Mouse (Mus musculus) heart, embryonic 13.5 days (tissue): ENCODE results near the gene Chst11. TPM values are rescaled to one million over a fixed set of nuclear protein-coding genes. Genes with fewer than 3 reads are reported as not detected.

Source experiments
- ATAC-seq: fragments of 200-750 bp; cut with Nextera tagmentation; 2 replicates; pipeline ENCODE4 v1.8.0; 2017; ENCODE audit warnings: moderate TSS enrichment; ENCODE audit not compliant: insufficient number of reproducible peaks, low FRiP score, low TSS enrichment; ENCODE audit errors: extremely low read depth
- H3K27ac ChIP-seq: fragments of 300-500 bp; sonication (generic); replicated peaks from 2 replicates; pipeline ENCODE4 v1.5.1; 2015; ENCODE audit warnings: moderate library complexity, mild to moderate bottlenecking, inconsistent platforms
- H3K27me3 ChIP-seq: fragments of 300-500 bp; sonication (generic); replicated peaks from 2 replicates; pipeline ENCODE4 v1.6.1; 2015; ENCODE audit warnings: mild to moderate bottlenecking, inconsistent platforms
- H3K36me3 ChIP-seq: fragments of 300-500 bp; sonication (generic); 2 replicates; pipeline ENCODE4 v1.6.1; 2015; ENCODE audit warnings: mild to moderate bottlenecking, inconsistent platforms
- H3K4me1 ChIP-seq: fragments of 300-500 bp; sonication (generic); 2 replicates; pipeline ENCODE4 v1.6.1; 2015; ENCODE audit warnings: inconsistent platforms
- H3K4me2 ChIP-seq: fragments of 300-500 bp; sonication (generic); 2 replicates; pipeline ENCODE4 v1.6.1; 2015; ENCODE audit warnings: inconsistent platforms, mild to moderate bottlenecking, moderate library complexity
- H3K4me3 ChIP-seq: fragments of 300-500 bp; sonication (generic); 2 replicates; pipeline ENCODE4 v1.5.1; 2015; ENCODE audit warnings: moderate library complexity, mild to moderate bottlenecking, inconsistent platforms
- H3K9ac ChIP-seq: fragments of 300-500 bp; sonication (generic); 2 replicates; pipeline ENCODE4 v1.6.1; 2015; ENCODE audit warnings: inconsistent platforms, mild to moderate bottlenecking, moderate library complexity
- H3K9me3 ChIP-seq: fragments of 300-500 bp; sonication (generic); 2 replicates; pipeline ENCODE4 v1.6.1; 2016; ENCODE audit warnings: inconsistent platforms
- WGBS: fragments of 180-500 bp; shearing (Covaris S2); methylation state at CpG from one replicate; pipeline ENCODE4 v1.1.7; 2015; ENCODE audit warnings: mixed read lengths; 5-methylcytosine and 5-hydroxymethylcytosine counted together
- polyA plus RNA-seq: library from polyadenylated mRNA; unstranded; fragments of >200 nt; fragmentation: Nextera tagmentation; extraction: Ambion mirVana; gene quantifications from 2 replicates; pipeline ENCODE4 v1.2.1, GENCODE M21; 2015

Chst11 gene
- polyA plus RNA-seq, 1 experiment from 2014 or later = 2.4 TPM

DNA sequence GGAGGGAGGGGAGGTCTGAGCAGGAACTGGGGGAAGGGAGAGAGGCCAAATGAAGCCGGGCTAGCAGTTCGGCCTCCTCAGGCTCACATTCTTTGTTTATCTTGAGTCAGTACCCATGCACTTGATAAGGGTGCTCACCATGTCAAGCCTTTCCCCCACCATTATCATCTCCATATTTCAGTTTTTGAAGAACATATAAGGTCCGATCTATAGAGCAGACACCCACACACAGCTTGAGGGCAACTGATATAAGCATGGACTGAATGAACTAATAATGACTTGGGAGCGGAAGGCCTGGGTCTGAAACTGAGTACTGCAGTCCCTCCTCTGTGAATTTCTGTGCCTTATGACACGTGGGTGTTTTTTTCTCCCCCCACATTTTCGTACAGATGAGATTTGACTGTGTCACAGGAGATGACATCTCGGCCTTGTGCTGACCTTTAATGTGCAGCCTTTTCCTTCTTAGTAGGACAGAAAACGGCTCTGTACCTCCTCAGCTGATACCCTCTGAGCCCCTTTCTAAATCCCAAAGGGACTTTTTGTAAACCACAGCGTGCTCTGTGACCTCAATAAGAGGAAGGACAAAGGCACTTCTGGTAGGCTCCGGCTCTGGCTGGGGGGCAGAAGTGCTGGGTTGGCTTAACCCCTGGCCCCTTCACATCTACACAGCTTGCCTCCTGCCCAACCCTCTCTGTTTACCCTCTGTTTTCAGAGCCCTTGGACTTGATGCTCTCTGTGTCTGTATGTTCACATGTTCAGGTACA is 6.6 kb downstream of the Chst11 start:
- peak; percentile 35; the same call in 1 of the 2 replicates for ATAC-seq
- Histone ChIP-seq H3K4me1 (peaks cover 83% of the 10 kb centered on the region), H3K9me3 (no peaks in the 10 kb centered on the region), H3K36me3 (no peaks in the 10 kb centered on the region), H3K4me3 (no peak overlapping the region), H3K9ac (peak overlapping the region; percentile 33), H3K27me3 (peaks cover 3% of the 10 kb centered on the region; the same call in 1 of the 2 replicates), H3K27ac (peak overlapping the region; percentile 57), H3K4me2 (peak overlapping the region; percentile 53)
- 29% methylated on average over 10 of the region's 10 CpGs for WGBS

DNA sequence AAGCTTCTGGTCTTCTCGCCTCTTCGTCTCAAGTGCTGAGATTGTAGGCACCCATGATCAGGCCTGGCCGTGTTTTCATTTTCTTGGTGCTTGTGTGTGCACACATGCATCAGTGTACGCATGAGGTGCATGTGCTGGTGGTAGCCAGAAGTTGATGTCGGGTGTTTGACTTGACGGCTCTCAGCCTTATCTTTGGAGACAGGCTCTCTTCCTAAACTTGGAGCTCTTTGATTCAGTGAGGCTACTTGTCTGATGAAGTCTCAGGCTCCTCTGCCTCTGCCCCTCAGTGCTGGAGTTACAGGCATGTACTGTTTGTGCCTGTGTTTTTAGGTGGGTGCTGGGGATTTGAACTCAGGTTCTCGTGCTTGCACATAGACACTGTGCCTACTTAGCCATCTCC is 9.0 kb downstream of the Chst11 start:
- no peak overlapping the region for H3K4me3 ChIP-seq
- H3K9me3 ChIP-seq = no peaks in the 10 kb centered on the region
- no peak overlapping the region for H3K9ac ChIP-seq
- H3K4me2 ChIP-seq = no peak overlapping the region
- H3K27me3 ChIP-seq = peaks cover 3% of the 10 kb centered on the region; the same call in 1 of the 2 replicates
- WGBS = 74% methylated on average over 7 of the region's 7 CpGs
- ATAC-seq = no peak
- peaks cover 7% of the 10 kb centered on the region; the same call in 1 of the 2 replicates for H3K36me3 ChIP-seq
- H3K4me1 ChIP-seq = peaks cover 71% of the 10 kb centered on the region
- no peak overlapping the region for H3K27ac ChIP-seq

DNA sequence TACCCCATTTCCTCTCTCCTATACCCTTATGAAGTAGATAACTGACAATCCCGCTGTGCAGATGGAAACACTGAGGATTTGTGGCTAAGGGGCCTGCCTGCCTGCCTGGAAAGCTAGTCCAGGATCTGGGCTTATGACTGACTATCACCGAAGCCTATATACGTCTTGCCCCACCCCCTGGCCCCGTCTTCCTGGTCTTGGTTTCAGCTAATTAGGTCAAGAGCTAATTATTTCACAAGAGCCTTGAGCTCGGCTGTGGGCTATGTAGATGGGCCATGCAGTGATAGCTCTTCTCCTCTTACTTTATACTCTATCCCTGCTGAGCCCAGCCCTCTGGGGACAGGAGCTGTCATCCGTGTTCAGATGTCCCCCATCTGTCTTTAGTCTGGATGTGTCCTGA is 12.2 kb downstream of the Chst11 start:
- no peak overlapping the region for H3K9ac ChIP-seq
- WGBS = 84% methylated on average over 6 of the region's 6 CpGs
- no peaks in the 10 kb centered on the region for H3K9me3 ChIP-seq
- H3K36me3 ChIP-seq = peaks cover 7% of the 10 kb centered on the region; the same call in 1 of the 2 replicates
- H3K4me3 ChIP-seq = no peak overlapping the region
- ATAC-seq = no peak
- peaks cover under 1% of the 10 kb centered on the region; the same call in 1 of the 2 replicates for H3K27me3 ChIP-seq
- no peak overlapping the region for H3K4me2 ChIP-seq
- H3K27ac ChIP-seq = no peak overlapping the region
- peaks cover 62% of the 10 kb centered on the region for H3K4me1 ChIP-seq

- ATAC-seq = no peak
- WGBS = 66% methylated on average over 5 of the region's 5 CpGs
Observed at GRCm38 (mm10) chr10:83000169-83000568, 14.9 kb downstream of the Chst11 start.

GRCm38 (mm10) chr10:83000721-83001120 is 15.4 kb downstream of the Chst11 start:
- H3K4me3 ChIP-seq = no peak overlapping the region
- peaks cover 58% of the 10 kb centered on the region for H3K4me1 ChIP-seq
- H3K27me3 ChIP-seq = no peaks in the 10 kb centered on the region
- H3K9me3 ChIP-seq = no peaks in the 10 kb centered on the region
- no peak overlapping the region for H3K27ac ChIP-seq
- H3K4me2 ChIP-seq = no peak overlapping the region
- 93% methylated on average over 2 of the region's 2 CpGs for WGBS
- no peak overlapping the region for H3K9ac ChIP-seq
- ATAC-seq = no peak
- H3K36me3 ChIP-seq = peaks cover 7% of the 10 kb centered on the region; the same call in 1 of the 2 replicates

More at GRCm38 (mm10) chr10:83000169-83000568, 14.9 kb downstream of the Chst11 start:
- Histone ChIP-seq H3K4me2 (no peak overlapping the region), H3K9me3 (no peaks in the 10 kb centered on the region), H3K4me1 (peaks cover 58% of the 10 kb centered on the region), H3K4me3 (no peak overlapping the region), H3K9ac (no peak overlapping the region), H3K27ac (no peak overlapping the region), H3K36me3 (peaks cover 7% of the 10 kb centered on the region; the same call in 1 of the 2 replicates), H3K27me3 (no peaks in the 10 kb centered on the region)

DNA sequence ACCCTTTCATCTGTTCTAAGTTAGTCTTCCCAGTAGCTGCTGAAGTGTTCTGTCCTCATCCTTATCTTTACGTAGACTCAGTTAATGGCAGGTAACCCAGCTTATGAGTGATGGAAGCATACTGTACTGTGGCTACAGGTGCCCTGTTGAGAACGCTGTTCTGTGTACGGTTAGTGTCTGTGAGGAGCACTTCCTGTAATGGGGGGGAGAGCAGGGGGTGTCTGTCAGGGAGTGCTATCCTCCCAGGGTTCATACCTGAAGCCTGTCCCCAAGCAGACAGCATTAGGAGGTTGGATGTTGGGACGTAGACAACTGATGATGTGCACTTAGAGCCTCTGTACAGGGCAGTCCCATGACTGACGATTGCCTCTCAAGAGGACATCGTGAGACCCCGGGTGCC is 18.6 kb downstream of the Chst11 start:
- no peak overlapping the region for H3K9ac ChIP-seq
- H3K4me1 ChIP-seq = peaks cover 59% of the 10 kb centered on the region
- peak overlapping the region; percentile 44 for H3K4me2 ChIP-seq

DNA sequence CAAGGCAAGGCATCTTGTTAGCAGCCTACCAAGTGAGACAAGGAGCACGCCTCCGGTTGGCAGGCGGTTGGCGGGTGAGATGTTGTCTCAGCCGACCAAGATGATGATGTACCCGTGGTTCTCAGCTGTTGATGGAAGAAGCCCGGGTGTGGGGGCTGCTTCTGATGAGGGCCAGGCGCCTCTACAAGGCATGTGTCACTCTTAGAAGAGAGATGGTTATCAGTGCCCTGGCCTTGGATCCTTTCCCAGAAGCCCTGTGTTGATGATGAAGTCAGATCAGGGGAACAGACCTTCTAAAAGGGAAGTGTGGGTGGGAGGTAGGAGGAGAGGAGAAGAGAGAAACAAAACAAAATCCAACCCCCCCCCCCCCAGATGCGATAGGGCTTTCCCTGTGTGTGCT is 19.1 kb downstream of the Chst11 start:
- ATAC-seq = peak; percentile 21; the same call in 1 of the 2 replicates
- H3K4me1 ChIP-seq = peaks cover 57% of the 10 kb centered on the region
- no peak overlapping the region for H3K4me3 ChIP-seq
- H3K9me3 ChIP-seq = peaks cover 3% of the 10 kb centered on the region; the same call in 1 of the 2 replicates
- H3K27me3 ChIP-seq = 0 out of 2 replicates have a peak, but pooled peaks cover 3% of the 10 kb centered on the region
- peaks cover 9% of the 10 kb centered on the region; the same call in 1 of the 2 replicates for H3K36me3 ChIP-seq
- H3K27ac ChIP-seq = peak overlapping the region; percentile 51; the same call in 1 of the 2 replicates
- WGBS = 24% methylated on average over 9 of the region's 9 CpGs
- peak overlapping the region; percentile 44 for H3K4me2 ChIP-seq
- no peak overlapping the region for H3K9ac ChIP-seq

More for the DNA sequence above, 18.6 kb downstream of the Chst11 start:
- no peak overlapping the region for H3K27ac ChIP-seq
- WGBS = 48% methylated on average over 7 of the region's 7 CpGs
- peaks cover 9% of the 10 kb centered on the region; the same call in 1 of the 2 replicates for H3K36me3 ChIP-seq
- H3K4me3 ChIP-seq = no peak overlapping the region
- no peak for ATAC-seq
- 0 out of 2 replicates have a peak, but pooled peaks cover 3% of the 10 kb centered on the region for H3K27me3 ChIP-seq
- H3K9me3 ChIP-seq = peaks cover 3% of the 10 kb centered on the region; the same call in 1 of the 2 replicates

DNA sequence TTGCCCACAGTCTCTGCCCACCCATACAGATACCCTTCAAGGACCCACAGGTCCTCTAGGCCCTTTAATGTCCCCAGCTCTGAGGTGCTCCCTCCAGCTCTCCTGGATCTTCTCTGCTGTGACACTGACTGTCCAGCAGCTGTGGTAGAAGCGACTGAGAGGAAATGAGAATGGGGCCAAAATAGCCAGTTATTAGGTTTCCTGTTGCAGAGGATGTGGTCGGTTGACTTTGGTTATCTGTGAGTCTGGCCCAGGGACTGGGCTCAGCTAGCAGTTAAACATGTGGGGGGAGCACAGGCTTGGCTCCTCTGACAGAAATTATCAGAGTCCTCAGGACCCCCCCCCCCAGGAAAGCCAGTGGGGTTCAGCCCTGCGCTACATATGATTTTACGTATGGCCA is 19.7 kb downstream of the Chst11 start:
- 49% methylated on average over 4 of the region's 4 CpGs for WGBS

DNA sequence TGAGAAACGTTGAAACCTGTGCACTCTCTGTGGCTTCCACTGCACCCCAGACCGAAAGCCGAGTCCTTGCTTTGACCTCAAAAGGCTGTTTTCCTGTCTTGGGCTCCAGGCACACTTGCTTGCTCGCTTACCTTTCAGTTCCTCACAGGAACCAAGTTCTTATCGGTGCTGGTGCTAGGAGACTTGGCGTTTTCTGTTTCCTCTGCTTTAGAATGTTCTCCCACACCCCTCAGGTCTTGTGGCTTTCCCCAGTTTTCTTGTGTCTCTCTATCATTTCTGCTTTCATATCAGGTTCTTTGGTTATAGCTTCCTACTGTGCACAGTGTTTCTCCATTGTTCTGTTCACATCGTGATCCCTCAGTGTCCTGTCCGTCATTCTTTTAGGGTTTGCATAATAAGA is 21.0 kb downstream of the Chst11 start:
- ATAC-seq = no peak
- H3K4me1 ChIP-seq = peaks cover 52% of the 10 kb centered on the region
- H3K27me3 ChIP-seq = peaks cover 12% of the 10 kb centered on the region; the same call in 1 of the 2 replicates

More for the DNA sequence above, 19.7 kb downstream of the Chst11 start:
- Histone ChIP-seq H3K36me3 (peaks cover 9% of the 10 kb centered on the region; the same call in 1 of the 2 replicates), H3K27ac (peak overlapping the region; percentile 51; the same call in 1 of the 2 replicates), H3K4me1 (peaks cover 56% of the 10 kb centered on the region), H3K4me2 (peak overlapping the region; percentile 44), H3K9me3 (peaks cover 3% of the 10 kb centered on the region; the same call in 1 of the 2 replicates), H3K27me3 (0 out of 2 replicates have a peak, but pooled peaks cover 3% of the 10 kb centered on the region), H3K4me3 (no peak overlapping the region), H3K9ac (peak overlapping the region; percentile 20; the same call in 1 of the 2 replicates)
- ATAC-seq = no peak

DNA sequence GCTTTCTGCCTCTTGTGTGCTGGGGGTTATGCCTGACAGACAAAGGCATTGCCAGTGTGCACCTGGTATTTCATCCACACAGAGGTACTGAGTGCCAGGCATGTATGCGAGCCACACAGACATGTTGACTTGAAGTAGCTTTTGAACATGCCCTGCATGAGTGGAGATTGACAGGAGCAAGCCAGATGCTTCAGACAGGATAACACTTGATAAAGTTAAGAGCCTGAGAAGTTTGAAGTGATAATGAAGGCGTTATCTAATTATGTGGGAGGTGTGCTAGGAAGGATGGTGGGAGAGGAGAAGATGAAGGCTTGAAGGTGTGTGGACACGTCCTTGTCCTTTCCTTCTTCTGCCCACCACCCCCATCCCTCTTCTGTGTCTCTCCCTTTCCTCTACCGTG is 28.7 kb downstream of the Chst11 start:
- no peak overlapping the region for H3K4me3 ChIP-seq
- H3K4me1 ChIP-seq = peaks cover 52% of the 10 kb centered on the region
- 26% methylated on average over 4 of the region's 4 CpGs for WGBS
- peaks cover 11% of the 10 kb centered on the region for H3K27me3 ChIP-seq
- no peak for ATAC-seq
- H3K9me3 ChIP-seq = peaks cover 6% of the 10 kb centered on the region; the same call in 1 of the 2 replicates
- H3K27ac ChIP-seq = 0 out of 2 replicates have a peak overlapping the region, but pooled peaks have one; percentile 8
- H3K36me3 ChIP-seq = no peaks in the 10 kb centered on the region
- H3K4me2 ChIP-seq = no peak overlapping the region
- no peak overlapping the region for H3K9ac ChIP-seq

More for the DNA sequence above, 21.0 kb downstream of the Chst11 start:
- Histone ChIP-seq H3K9ac (no peak overlapping the region), H3K9me3 (peaks cover 3% of the 10 kb centered on the region; the same call in 1 of the 2 replicates), H3K36me3 (peaks cover 9% of the 10 kb centered on the region; the same call in 1 of the 2 replicates), H3K4me2 (no peak overlapping the region), H3K4me3 (no peak overlapping the region), H3K27ac (no peak overlapping the region)
- 85% methylated on average over 8 of the region's 8 CpGs for WGBS

DNA sequence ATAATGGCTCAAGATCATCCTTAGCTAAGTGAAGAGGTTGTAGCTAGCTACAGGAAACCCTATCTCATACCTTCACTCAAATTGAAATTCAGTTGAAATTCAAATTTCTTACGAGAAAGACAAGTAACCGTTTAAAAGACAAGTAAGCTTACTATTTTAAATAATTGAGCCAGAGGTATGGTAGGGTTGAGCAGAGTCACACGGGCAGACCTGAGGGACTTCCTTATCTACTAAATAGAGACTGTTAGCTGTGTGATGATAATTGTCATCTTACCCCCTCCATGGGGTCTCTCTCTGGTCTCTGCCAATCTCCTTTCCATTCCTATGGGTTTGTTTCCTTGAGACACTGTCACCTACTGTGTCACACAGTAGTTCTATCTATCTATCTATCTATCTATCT is 30.6 kb downstream of the Chst11 start:
- no peak overlapping the region for H3K4me3 ChIP-seq
- peaks cover 6% of the 10 kb centered on the region; the same call in 1 of the 2 replicates for H3K9me3 ChIP-seq
- no peak overlapping the region for H3K27ac ChIP-seq
- no peak overlapping the region for H3K9ac ChIP-seq
- H3K4me1 ChIP-seq = peaks cover 59% of the 10 kb centered on the region
- peaks cover 18% of the 10 kb centered on the region for H3K27me3 ChIP-seq
- H3K4me2 ChIP-seq = no peak overlapping the region
- H3K36me3 ChIP-seq = no peaks in the 10 kb centered on the region
- ATAC-seq = no peak
- 81% methylated on average over 3 of the region's 3 CpGs for WGBS
